Comparison of ENCODE assay signal across 22 mouse cellular contexts in the genomic region with DNA sequence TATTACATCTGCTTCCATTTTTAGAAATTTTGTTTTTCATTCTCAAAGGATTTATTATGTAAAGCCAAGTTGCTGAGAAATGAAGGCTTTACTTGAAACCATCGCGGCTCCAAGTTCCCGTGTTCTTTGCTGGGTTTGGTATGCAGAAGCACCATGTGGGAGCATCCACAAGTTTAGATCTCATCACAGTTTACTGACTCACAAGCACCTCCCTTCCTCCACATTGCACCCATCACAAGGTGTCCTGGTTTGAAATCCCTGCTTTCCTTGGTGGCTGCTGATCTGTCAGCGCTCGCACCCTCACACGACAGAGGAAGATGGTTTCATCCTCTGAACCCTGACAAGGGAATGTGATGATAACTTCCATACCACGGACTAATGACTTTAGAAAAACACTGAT. TPM values are rescaled to one million over a fixed set of nuclear protein-coding genes. Genes with fewer than 3 reads are reported as not detected.
DNase-seq lines count a peak whose midpoint lies in the region; ATAC-seq and TF ChIP-seq lines count a peak whose summit lies in the region.
"Had no signal": no experiment of that assay in that cellular context is flagged by ENCODE, and none has a peak within 500 bp of the region (broad histone marks: within the 10 kb centered on the region; RNA-seq: fewer than 3 reads in every experiment).

No protein-coding gene starts in this region.

- no peak overlapping the region for H3K4me3 ChIP-seq in midbrain, postnatal 0 days (ENCODE audit: low read depth, low read length)
- H3K4me3 ChIP-seq in midbrain, embryonic 11.5 days (ENCODE audit: low read depth, low read length): no peak overlapping the region
- H3K4me3 ChIP-seq: embryonic facial prominence, embryonic 10.5 days; embryonic facial prominence, embryonic 12.5 days; forebrain, embryonic 13.5 days; forebrain, embryonic 15.5 days had no signal

- ATAC-seq in frontal cortex, adult (ENCODE audit: low TSS enrichment): peak; percentile 96
- no peak for ATAC-seq in midbrain, postnatal 0 days (ENCODE audit: low FRiP score)
- ATAC-seq in midbrain, embryonic 11.5 days (ENCODE audit: low FRiP score): no peak
- ATAC-seq: activated CD4-positive, CD25-positive, alpha-beta regulatory T cell, adult 4 months; CD4-positive, CD25-positive, alpha-beta regulatory T cell, adult 4 months; forebrain, embryonic 13.5 days; forebrain, embryonic 15.5 days; Patski had no signal

- 0 out of 2 replicates have a peak overlapping the region, but pooled peaks have one; percentile 43 for H3K27ac ChIP-seq in midbrain, postnatal 0 days (ENCODE audit: low read depth, low read length)
- H3K27ac ChIP-seq in midbrain, embryonic 11.5 days (ENCODE audit: low read depth, low read length): no peak overlapping the region
- H3K27ac ChIP-seq: embryonic facial prominence, embryonic 10.5 days; embryonic facial prominence, embryonic 12.5 days; forebrain, embryonic 13.5 days; forebrain, embryonic 15.5 days had no signal

- no peaks in the 10 kb centered on the region for H3K9me3 ChIP-seq in midbrain, postnatal 0 days (ENCODE audit: low read length)
- H3K9me3 ChIP-seq in midbrain, embryonic 11.5 days (ENCODE audit: control insufficient read depth, low read length): no peaks in the 10 kb centered on the region
- H3K9me3 ChIP-seq: embryonic facial prominence, embryonic 12.5 days; forebrain, embryonic 15.5 days had no signal

- no peak for TF ChIP-seq CTCF in midbrain, postnatal 0 days (IDR thresholded peaks at IDR 0.05)

- H3K4me2 ChIP-seq in midbrain, postnatal 0 days (ENCODE audit: low read depth, low read length, poor library complexity, severe bottlenecking): no peak overlapping the region
- no peak overlapping the region for H3K4me2 ChIP-seq in midbrain, embryonic 11.5 days
- H3K4me2 ChIP-seq: embryonic facial prominence, embryonic 12.5 days; forebrain, embryonic 13.5 days; forebrain, embryonic 15.5 days had no signal

- H3K27me3 ChIP-seq in midbrain, postnatal 0 days (ENCODE audit: insufficient read depth, low read length): no peaks in the 10 kb centered on the region
- H3K27me3 ChIP-seq in midbrain, embryonic 11.5 days (ENCODE audit: control insufficient read depth, insufficient read depth, low read length): no peaks in the 10 kb centered on the region
- H3K27me3 ChIP-seq: CH12.LX; embryonic facial prominence, embryonic 12.5 days; forebrain, embryonic 13.5 days; forebrain, embryonic 15.5 days; Patski had no signal

- H3K36me3 ChIP-seq in midbrain, postnatal 0 days (ENCODE audit: insufficient read depth, low read length): no peaks in the 10 kb centered on the region
- H3K36me3 ChIP-seq in midbrain, embryonic 11.5 days (ENCODE audit: control insufficient read depth, insufficient read depth, low read length): no peaks in the 10 kb centered on the region
- H3K36me3 ChIP-seq: embryonic facial prominence, embryonic 10.5 days; embryonic facial prominence, embryonic 12.5 days; forebrain, embryonic 15.5 days had no signal

- 0 out of 2 replicates have a peak, but pooled peaks cover 2% of the 10 kb centered on the region for H3K4me1 ChIP-seq in midbrain, postnatal 0 days (ENCODE audit: insufficient read depth, low read length)
- peaks cover 11% of the 10 kb centered on the region; the same call in 1 of the 2 replicates for H3K4me1 ChIP-seq in midbrain, embryonic 11.5 days (ENCODE audit: control insufficient read depth, insufficient read depth, low read length)
- H3K4me1 ChIP-seq: embryonic facial prominence, embryonic 12.5 days; forebrain, embryonic 13.5 days; forebrain, embryonic 15.5 days had no signal

- H3K9ac ChIP-seq in midbrain, postnatal 0 days (replicated peaks; ENCODE audit: low read length, poor library complexity, severe bottlenecking): no peak overlapping the region
- no peak overlapping the region for H3K9ac ChIP-seq in midbrain, embryonic 11.5 days (ENCODE audit: low read length)
- H3K9ac ChIP-seq: embryonic facial prominence, embryonic 12.5 days; forebrain, embryonic 13.5 days; forebrain, embryonic 15.5 days; forebrain, postnatal 0 days had no signal

- DNase-seq in frontal cortex, postnatal 25 days (ENCODE audit: low spot score in 2 of 2): no peak
- DNase-seq in midbrain, postnatal 0 days (ENCODE audit: low spot score): no peak
- no peak for DNase-seq in midbrain, embryonic 11.5 days (ENCODE audit: low spot score, missing footprints)
- DNase-seq in adrenal gland, adult 2 months: no peak
- DNase-seq: adrenal gland, postnatal 10 days; adrenal gland, postnatal 25 days; B cell, adult 2 months; cerebellum, adult 11-12 months; cerebellum, adult 2 months; cerebellum, adult 9-10 months; cerebellum, postnatal 10 days; cerebellum, postnatal 25 days; forebrain, postnatal 0 days had no signal

- WGBS in midbrain, postnatal 0 days: 67% methylated on average over 7 of the region's 7 CpGs
- 86% methylated on average over 7 of the region's 7 CpGs for WGBS in midbrain, embryonic 11.5 days

RNA-seq across cellular contexts. Expression of gene Papss2, which starts 45.9 kb away (rescaled TPM):
- total RNA-seq in midbrain, postnatal 0 days (2014; rRNA removed): 5.9 TPM in 2 replicates
- polyA plus RNA-seq in midbrain, postnatal 0 days (2015; fragmentation: Nextera tagmentation; extraction: Ambion mirVana): 1.8 and 2.3 TPM in 2 replicates
- polyA plus RNA-seq in midbrain, embryonic 11.5 days (2014; fragmentation: Nextera tagmentation; extraction: Ambion mirVana): 1.7 and 2.1 TPM in 2 replicates
- 10 to 100 TPM; 11.1 to 20.8 TPM for total RNA-seq in adrenal gland, adult 2 months (2021)
- 0.91 and 1.1 TPM in 2 replicates for polyA plus RNA-seq in adrenal gland, adult 2 months (2012; rRNA removed)
